Mouse (Mus musculus): Measurements from ENCODE around the gene Six4.

- no peak for TF ChIP-seq POLR2A (IDR thresholded peaks at IDR 0.05; ENCODE audit: low read depth, low read length)
- no peak for TF ChIP-seq CTCF (conservative IDR thresholded peaks at IDR 0.05; ENCODE audit: insufficient read depth, insufficient read length, low read depth, low read length)
Observed at GRCm38 (mm10) chr12:73088911-73089310, 24.3 kb downstream of the Six4 start.
